7 mouse cellular contexts compared by ENCODE assay signal in the genomic region with DNA sequence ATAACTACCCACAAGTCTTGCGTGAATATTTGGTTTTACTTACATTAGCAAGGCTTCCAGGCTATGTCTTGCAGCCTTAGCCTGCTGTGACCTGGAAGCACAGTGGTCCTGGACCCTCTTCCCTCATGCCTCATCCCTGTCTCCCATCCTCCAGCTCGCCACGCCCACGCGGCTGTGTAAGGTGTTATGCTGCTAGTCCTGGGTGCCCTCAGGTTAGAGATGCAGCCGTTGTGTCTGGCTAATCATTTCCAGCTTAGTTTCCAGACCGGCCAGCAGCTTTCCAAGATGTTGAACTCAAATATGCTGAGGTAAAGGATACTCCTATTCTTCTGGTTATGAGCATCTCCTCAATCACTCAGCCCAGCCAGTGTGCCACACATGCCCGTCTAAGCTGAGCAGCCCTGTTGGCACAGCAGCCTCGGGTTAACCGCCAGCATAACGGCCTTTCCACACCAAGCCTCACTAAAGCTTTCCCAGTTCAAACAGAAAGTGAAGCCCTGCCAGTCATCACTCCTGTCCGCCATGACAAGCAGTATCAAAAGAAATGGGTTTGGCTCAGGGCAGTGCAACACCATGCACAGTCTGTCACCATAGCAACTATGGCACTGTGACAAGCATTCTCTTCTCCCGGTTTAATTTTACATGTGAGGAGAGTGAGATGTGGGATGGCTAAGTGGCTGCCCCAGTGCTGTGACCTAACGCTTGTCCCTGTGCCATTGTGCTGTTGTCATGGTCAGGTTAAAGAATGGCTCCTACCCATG.
DNase-seq lines count a peak whose midpoint lies in the region; ATAC-seq and TF ChIP-seq lines count a peak whose summit lies in the region.

No protein-coding gene starts in this region.

- peak; percentile 92 for ATAC-seq in hindbrain, embryonic 14.5 days (ENCODE audit: low FRiP score)
- ATAC-seq in intestine, embryonic 15.5 days: no peak

- no peaks in the 10 kb centered on the region for H3K27me3 ChIP-seq in hindbrain, embryonic 14.5 days (ENCODE audit: control insufficient read depth, insufficient read depth, low read length)
- H3K27me3 ChIP-seq in midbrain, embryonic 10.5 days (ENCODE audit: low read depth, poor library complexity, severe bottlenecking): no peaks in the 10 kb centered on the region
- H3K27me3 ChIP-seq in intestine, embryonic 15.5 days (replicated peaks): no peaks in the 10 kb centered on the region; the same call in 1 of the 2 replicates

- peak overlapping the region; percentile 84 for H3K27ac ChIP-seq in hindbrain, embryonic 14.5 days
- peak overlapping the region; percentile 71 for H3K27ac ChIP-seq in midbrain, embryonic 10.5 days (replicated peaks)
- H3K27ac ChIP-seq in intestine, embryonic 15.5 days: no peak overlapping the region
- H3K27ac ChIP-seq in gastrocnemius, adult 2 months: no peak overlapping the region

- H3K4me1 ChIP-seq in hindbrain, embryonic 14.5 days (replicated peaks; ENCODE audit: control insufficient read depth, insufficient read depth, low read length): peaks cover 52% of the 10 kb centered on the region
- H3K4me1 ChIP-seq in midbrain, embryonic 10.5 days: peaks cover 35% of the 10 kb centered on the region
- H3K4me1 ChIP-seq in intestine, embryonic 15.5 days (replicated peaks): no peaks in the 10 kb centered on the region

- no peak for TF ChIP-seq CTCF in gastrocnemius, adult 2 months (IDR thresholded peaks at IDR 0.05)

- H3K9ac ChIP-seq in hindbrain, embryonic 14.5 days: no peak overlapping the region
- no peak overlapping the region for H3K9ac ChIP-seq in intestine, embryonic 15.5 days

- H3K36me3 ChIP-seq in hindbrain, embryonic 14.5 days (replicated peaks; ENCODE audit: control insufficient read depth, insufficient read depth): no peaks in the 10 kb centered on the region
- H3K36me3 ChIP-seq in midbrain, embryonic 10.5 days: no peaks in the 10 kb centered on the region
- no peaks in the 10 kb centered on the region for H3K36me3 ChIP-seq in intestine, embryonic 15.5 days

- DNase-seq in Muller cell, postnatal 12 days (ENCODE audit: inconsistent ontology term): peak; percentile 80
- DNase-seq in brain, adult 2 months (ENCODE audit: low read depth, low spot score): peak; percentile 83
- peak; percentile 83 for DNase-seq in hindbrain, embryonic 14.5 days (ENCODE audit: low spot score)
- DNase-seq in midbrain, embryonic 10.5 days (ENCODE audit: low spot score): peak; percentile 27
- no peak for DNase-seq in gastrocnemius, adult 2 months
- no peak for DNase-seq in adrenal gland, adult (ENCODE audit: inconsistent age in 2 of 2, low spot score in 1 of 2)

- no peaks in the 10 kb centered on the region for H3K9me3 ChIP-seq in hindbrain, embryonic 14.5 days (ENCODE audit: control insufficient read depth, low read length)
- H3K9me3 ChIP-seq in midbrain, embryonic 10.5 days (replicated peaks): no peaks in the 10 kb centered on the region
- no peaks in the 10 kb centered on the region for H3K9me3 ChIP-seq in intestine, embryonic 15.5 days

- H3K4me2 ChIP-seq in hindbrain, embryonic 14.5 days (replicated peaks): peak overlapping the region; percentile 11
- H3K4me2 ChIP-seq in intestine, embryonic 15.5 days (replicated peaks): no peak overlapping the region

- WGBS in hindbrain, embryonic 14.5 days: 38% methylated on average over 14 of the region's 14 CpGs
- WGBS in midbrain, embryonic 10.5 days: 74% methylated on average over 14 of the region's 14 CpGs
- 76% methylated on average over 14 of the region's 14 CpGs for WGBS in intestine, embryonic 15.5 days

- intact Hi-C loops in gastrocnemius, adult 2 months (cut with DNase I): no loop called here

- no peak overlapping the region for H3K4me3 ChIP-seq in hindbrain, embryonic 14.5 days (replicated peaks; ENCODE audit: low read length)
- H3K4me3 ChIP-seq in midbrain, embryonic 10.5 days: no peak overlapping the region
- no peak overlapping the region for H3K4me3 ChIP-seq in intestine, embryonic 15.5 days (replicated peaks)
- H3K4me3 ChIP-seq in gastrocnemius, adult 2 months: no peak overlapping the region

Comparison
In these comparisons a context has a peak if more than half of its experiments do, and no peak if none do; other contexts are left out.
1. DNase-seq: peak in Muller cell, postnatal 12 days (single experiment), brain, adult 2 months (single experiment), hindbrain, embryonic 14.5 days (single experiment) and midbrain, embryonic 10.5 days (single experiment); none in gastrocnemius, adult 2 months (single experiment) and adrenal gland, adult (0 of 2).
2. H3K27ac ChIP-seq: peak in hindbrain, embryonic 14.5 days (single experiment) and midbrain, embryonic 10.5 days (single experiment); none in intestine, embryonic 15.5 days (single experiment) and gastrocnemius, adult 2 months (single experiment).